Mouse (Mus musculus) stomach, embryonic 14.5 days (tissue): ENCODE data around the gene Enox2. TPM values are rescaled to one million over a fixed set of nuclear protein-coding genes. Genes with fewer than 3 reads are reported as not detected.
A peak's percentile ranks its signal among the peaks of the same experiment; 100 is the strongest.

Experiments
- ATAC-seq: fragments of 200-750 bp; cut with Nextera tagmentation; 2 replicates; pipeline ENCODE4 v1.8.0; 2017; ENCODE audit warnings: low read depth, moderate TSS enrichment; ENCODE audit not compliant: insufficient number of reproducible peaks, insufficient read depth, low FRiP score
- H3K27ac ChIP-seq: fragments of 300-500 bp; sonication (generic); 2 replicates; pipeline ENCODE4 v1.5.1; 2014; ENCODE audit warnings: mild to moderate bottlenecking, low read length, moderate library complexity, mixed read lengths
- H3K27me3 ChIP-seq: fragments of 300-500 bp; sonication (generic); 2 replicates; pipeline ENCODE4 v1.6.1; 2014; ENCODE audit warnings: low read length, control low read depth, mixed read lengths; ENCODE audit not compliant: control insufficient read depth, insufficient read depth
- H3K36me3 ChIP-seq: fragments of 300-500 bp; sonication (generic); 2 replicates; pipeline ENCODE4 v1.6.1; 2014; ENCODE audit warnings: mild to moderate bottlenecking, control low read depth, low read length, moderate library complexity, mixed read lengths; ENCODE audit not compliant: control insufficient read depth, insufficient read depth
- H3K4me1 ChIP-seq: fragments of 300-500 bp; sonication (generic); 2 replicates; pipeline ENCODE4 v1.6.1; 2014; ENCODE audit warnings: low read length, control low read depth, mixed read lengths; ENCODE audit not compliant: control insufficient read depth, insufficient read depth
- H3K4me2 ChIP-seq: fragments of 300-500 bp; sonication (generic); replicated peaks from 2 replicates; pipeline ENCODE4 v1.6.1; 2014; ENCODE audit warnings: low read depth, low read length, control low read depth
- H3K4me3 ChIP-seq: fragments of 300-500 bp; sonication (generic); 2 replicates; pipeline ENCODE4 v1.5.1; 2014; ENCODE audit warnings: low read depth, low read length, control low read depth
- H3K9ac ChIP-seq: fragments of 300-500 bp; sonication (generic); replicated peaks from 2 replicates; pipeline ENCODE4 v1.6.1; 2014; ENCODE audit warnings: low read depth, mild to moderate bottlenecking, control low read depth, low read length, moderate library complexity, mixed read lengths
- H3K9me3 ChIP-seq: fragments of 300-500 bp; sonication (generic); 2 replicates; pipeline ENCODE4 v1.6.1; 2016; ENCODE audit warnings: low read depth, low read length, control low read depth; ENCODE audit not compliant: control insufficient read depth
- WGBS: fragments of 180-500 bp; shearing (Covaris S2); extraction: QIAGEN DNeasy Blood & Tissue Kit; methylation state at CpG from one replicate; pipeline ENCODE4 v1.1.7; 2014; 5-methylcytosine and 5-hydroxymethylcytosine counted together
- polyA plus RNA-seq: library from polyadenylated mRNA; unstranded; fragments of >200 nt; fragmentation: Nextera tagmentation; extraction: Ambion mirVana; gene quantifications from 2 replicates; pipeline ENCODE4 v1.2.1, GENCODE M21; 2014

The Enox2 gene
- polyA plus RNA-seq = 9.3 and 10.0 TPM in 2 replicates

- ATAC-seq = peak; percentile 100
- Histone ChIP-seq H3K4me2 (peak within 1 kb of the TSS; percentile 43), H3K4me1 (no peaks in the 10 kb centered on the region), H3K27ac (peak within 1 kb of the TSS; percentile 52; the same call in 1 of the 2 replicates), H3K4me3 (peak within 1 kb of the TSS; percentile 42), H3K27me3 (no peaks in the 10 kb centered on the region), H3K9me3 (no peaks in the 10 kb centered on the region), H3K9ac (peak within 1 kb of the TSS; percentile 30; the same call in 1 of the 2 replicates), H3K36me3 (no peaks in the 10 kb centered on the region)
- 24% methylated on average over 23 of the region's 26 CpGs for WGBS
These were observed at the start of gene Enox2 for GRCm38 (mm10) chrX:49287700-49288563. Enox2 (minus strand) TSS chrX:49288259.

DNA sequence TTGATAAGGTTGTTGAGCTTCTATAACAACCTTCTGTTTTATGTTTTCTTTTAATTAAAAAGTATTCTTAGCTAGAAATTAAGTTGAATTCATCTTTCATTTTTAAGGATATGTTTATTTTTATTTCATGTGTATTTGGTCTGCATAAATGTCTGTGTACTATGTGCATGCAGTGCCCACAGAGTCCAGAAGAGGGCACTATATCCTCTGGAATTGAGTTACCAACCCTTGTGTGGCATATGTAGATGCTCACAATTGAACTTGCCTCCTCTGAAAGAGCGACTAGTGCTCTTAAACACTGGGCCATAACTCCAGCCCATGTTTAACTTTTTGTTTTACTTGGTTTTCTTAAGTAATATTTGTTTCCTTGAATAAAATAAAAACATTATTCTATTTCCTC, 21.4 kb upstream of the Enox2 start:
- Histone ChIP-seq H3K9me3 (no peaks in the 10 kb centered on the region), H3K4me1 (no peaks in the 10 kb centered on the region), H3K27me3 (no peaks in the 10 kb centered on the region), H3K4me2 (no peak overlapping the region), H3K4me3 (no peak overlapping the region), H3K36me3 (no peaks in the 10 kb centered on the region), H3K9ac (no peak overlapping the region), H3K27ac (no peak overlapping the region)
- no peak for ATAC-seq
- 52% methylated on average over 1 of the region's 1 CpGs for WGBS

GRCm38 (mm10) chrX:49306659-49307058, 18.6 kb upstream of the Enox2 start:
- Histone ChIP-seq H3K4me1 (no peaks in the 10 kb centered on the region), H3K9ac (no peak overlapping the region), H3K4me3 (no peak overlapping the region), H3K27ac (no peak overlapping the region), H3K4me2 (no peak overlapping the region), H3K27me3 (no peaks in the 10 kb centered on the region), H3K9me3 (no peaks in the 10 kb centered on the region), H3K36me3 (no peaks in the 10 kb centered on the region)
- ATAC-seq = no peak
- 15% methylated on average over 5 of the region's 5 CpGs for WGBS

DNA sequence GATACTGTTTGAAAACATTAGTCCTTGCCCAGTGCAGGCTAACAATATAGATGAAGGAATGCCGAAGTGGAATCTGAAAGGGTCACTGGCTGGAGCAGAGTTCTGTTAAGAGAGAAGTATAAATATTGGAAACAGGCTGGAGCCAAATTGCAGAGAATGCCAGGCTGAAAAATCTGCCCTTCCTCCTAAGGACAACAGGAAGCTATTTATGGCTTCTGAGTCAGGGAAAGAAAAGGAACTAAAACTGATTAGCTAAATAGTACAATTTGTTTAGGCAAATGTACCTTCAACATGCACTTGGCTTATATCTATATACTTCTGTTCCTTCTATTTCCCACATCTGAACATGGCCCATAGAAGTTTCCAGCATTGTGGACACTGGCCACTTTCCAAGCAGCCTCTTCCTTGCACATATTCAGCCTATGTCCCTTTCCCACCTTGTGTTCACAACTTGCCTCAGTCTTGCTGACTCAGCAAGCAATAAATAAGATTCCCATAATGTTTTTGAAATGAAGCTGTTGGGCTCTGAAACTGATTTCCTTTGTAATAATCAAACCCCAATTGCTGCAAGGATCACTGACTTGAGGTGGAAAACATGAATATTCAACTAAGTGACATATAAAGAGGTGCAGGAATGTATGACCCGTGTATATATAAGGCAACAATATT, 8.0 kb downstream of the Enox2 start:
- ATAC-seq = no peak
- Histone ChIP-seq H3K4me3 (no peak overlapping the region), H3K27ac (no peak overlapping the region), H3K36me3 (no peaks in the 10 kb centered on the region), H3K27me3 (no peaks in the 10 kb centered on the region), H3K4me2 (no peak overlapping the region), H3K9me3 (no peaks in the 10 kb centered on the region), H3K9ac (no peak overlapping the region), H3K4me1 (no peaks in the 10 kb centered on the region)
- 72% methylated on average over 2 of the region's 2 CpGs for WGBS

DNA sequence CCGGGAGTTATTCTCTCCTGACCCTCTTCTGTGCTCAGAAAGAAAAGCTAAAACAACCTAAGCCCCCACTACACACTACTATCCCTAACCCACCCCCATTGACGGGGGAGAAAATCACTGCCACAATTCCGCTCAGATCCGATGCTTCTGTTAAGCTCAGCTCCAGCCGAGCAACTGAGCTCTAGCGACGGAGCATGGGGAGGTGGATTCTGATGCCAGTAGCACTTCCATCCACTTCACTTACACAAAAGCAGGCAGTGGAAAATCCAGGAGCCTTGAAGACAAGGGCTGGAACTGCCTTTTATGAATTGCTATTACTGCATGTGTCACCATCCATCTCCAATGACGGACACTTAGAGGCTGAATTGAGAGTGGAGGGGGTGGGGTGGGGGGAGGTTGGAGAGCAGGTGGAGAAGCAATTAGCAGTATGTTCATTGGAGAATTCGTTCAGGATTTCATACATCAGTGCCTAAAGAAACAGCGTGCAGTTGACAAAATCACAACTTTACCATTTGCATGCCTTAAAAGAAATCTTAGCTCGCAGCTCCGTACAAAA, 14.5 kb downstream of the Enox2 start:
- H3K9me3 ChIP-seq = no peaks in the 10 kb centered on the region
- H3K4me2 ChIP-seq = no peak overlapping the region
- H3K4me1 ChIP-seq = no peaks in the 10 kb centered on the region
- no peak for ATAC-seq
- no peaks in the 10 kb centered on the region for H3K27me3 ChIP-seq
- H3K36me3 ChIP-seq = no peaks in the 10 kb centered on the region
- WGBS = 64% methylated on average over 12 of the region's 12 CpGs
- H3K27ac ChIP-seq = no peak overlapping the region
- H3K9ac ChIP-seq = no peak overlapping the region
- H3K4me3 ChIP-seq = no peak overlapping the region

- Histone ChIP-seq H3K27ac (no peak overlapping the region), H3K9ac (no peak overlapping the region), H3K9me3 (no peaks in the 10 kb centered on the region), H3K4me3 (no peak overlapping the region), H3K4me2 (no peak overlapping the region), H3K36me3 (no peaks in the 10 kb centered on the region), H3K4me1 (no peaks in the 10 kb centered on the region), H3K27me3 (no peaks in the 10 kb centered on the region)
- WGBS = 91% methylated on average over 4 of the region's 4 CpGs
- ATAC-seq = no peak
These were observed 37.2 kb downstream of the Enox2 start for GRCm38 (mm10) chrX:49250816-49251215.

DNA sequence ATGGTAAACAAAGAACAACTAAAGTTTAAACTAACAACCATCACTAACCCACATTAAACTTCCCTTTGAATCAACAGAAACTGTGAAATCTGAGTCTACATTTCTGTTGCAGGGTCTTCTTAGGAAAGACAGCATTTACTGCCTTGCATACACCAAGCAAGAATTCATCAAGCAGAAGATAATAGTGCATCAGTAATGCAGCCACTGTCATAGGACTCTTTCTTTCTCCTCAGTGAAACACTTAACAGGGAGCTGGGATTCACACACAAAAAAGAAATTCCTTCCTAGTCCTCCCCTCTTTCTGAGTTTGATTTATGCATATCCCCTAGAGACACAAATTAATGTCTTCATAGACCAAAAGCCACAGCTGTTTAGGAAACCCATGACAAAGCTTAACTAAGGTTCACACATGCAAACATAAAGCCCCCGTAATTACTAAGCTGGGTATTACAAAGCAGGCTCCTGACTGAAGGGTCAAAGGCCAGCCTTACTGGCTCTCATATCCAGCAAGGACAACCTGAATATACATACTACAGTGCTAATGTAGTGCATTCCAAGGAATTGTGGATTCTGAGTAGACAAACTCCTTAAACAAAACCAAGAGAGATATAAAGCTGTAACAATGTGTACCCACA, 62.1 kb downstream of the Enox2 start:
- Histone ChIP-seq H3K27me3 (no peaks in the 10 kb centered on the region), H3K9ac (no peak overlapping the region)

GRCm38 (mm10) chrX:49216422-49216821, 71.6 kb downstream of the Enox2 start:
- WGBS = 61% methylated on average over 3 of the region's 3 CpGs
- H3K36me3 ChIP-seq = no peaks in the 10 kb centered on the region
- no peak overlapping the region for H3K4me3 ChIP-seq
- no peak for ATAC-seq
- no peaks in the 10 kb centered on the region for H3K9me3 ChIP-seq
- no peaks in the 10 kb centered on the region for H3K27me3 ChIP-seq
- no peak overlapping the region for H3K4me2 ChIP-seq
- no peak overlapping the region for H3K27ac ChIP-seq
- no peak overlapping the region for H3K9ac ChIP-seq
- no peaks in the 10 kb centered on the region for H3K4me1 ChIP-seq

More for the DNA sequence above, 62.1 kb downstream of the Enox2 start:
- H3K4me3 ChIP-seq = no peak overlapping the region
- 36% methylated on average over 1 of the region's 1 CpGs for WGBS
- H3K36me3 ChIP-seq = no peaks in the 10 kb centered on the region
- H3K9me3 ChIP-seq = no peaks in the 10 kb centered on the region
- no peak overlapping the region for H3K27ac ChIP-seq
- H3K4me1 ChIP-seq = no peaks in the 10 kb centered on the region
- no peak overlapping the region for H3K4me2 ChIP-seq
- ATAC-seq = no peak
